Mouse (Mus musculus): ENCODE measurements around the gene Rbms2.

GRCm38 (mm10) chr10:128212871-128213323 lies 32.8 kb upstream of the Rbms2 start:
- no peak for TF ChIP-seq POLR2A (IDR thresholded peaks at IDR 0.05; ENCODE audit: insufficient read length, low read depth)
- no peak for TF ChIP-seq MAX (IDR thresholded peaks at IDR 0.05; ENCODE audit: low read depth)
- TF ChIP-seq MYOD1 (IDR thresholded peaks at IDR 0.05; ENCODE audit: control insufficient read depth in 1 of 3, insufficient read length in 2 of 3, low read depth in 2 of 3), result no peak
- no peak for TF ChIP-seq SRF (IDR thresholded peaks at IDR 0.05; ENCODE audit: control insufficient read depth, insufficient read length, low read depth)
- TF ChIP-seq TCF12 (IDR thresholded peaks at IDR 0.05; ENCODE audit: insufficient read depth, poor library complexity, severe bottlenecking), result no peak
- no peak for TF ChIP-seq POLR2AphosphoS2 (IDR thresholded peaks at IDR 0.05; ENCODE audit: insufficient read length, low read depth)
